Mouse (Mus musculus): ENCODE measurements around the gene Akap7. TPM values are rescaled to one million over a fixed set of nuclear protein-coding genes. Genes with fewer than 3 reads are reported as not detected.

The Akap7 gene
- total RNA-seq, 2 experiments from 2014 or later: 58.5 to 65.0 TPM

DNA sequence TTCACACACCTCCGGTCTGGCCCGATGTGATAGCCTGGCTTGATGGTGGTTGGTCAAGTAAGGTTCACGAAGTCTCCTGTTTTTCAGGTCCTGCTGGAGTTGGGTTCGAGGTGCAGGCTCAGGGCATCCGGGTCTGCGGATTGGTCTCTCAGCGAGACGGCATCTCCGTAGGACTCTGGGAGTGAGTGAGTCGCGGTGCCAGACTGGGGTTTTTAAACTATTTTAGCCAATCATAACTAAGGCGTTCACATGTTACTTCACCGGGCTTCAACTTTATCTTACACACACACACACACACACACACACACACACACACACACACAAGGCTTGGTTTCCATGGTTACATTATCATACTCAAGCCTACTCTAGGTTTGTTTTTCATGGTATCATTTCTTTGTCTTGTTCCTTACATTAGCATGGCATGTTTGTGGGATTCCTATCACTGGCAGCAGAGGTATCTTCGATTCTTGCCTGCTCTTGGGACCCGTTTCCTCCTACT lies 8.6 kb downstream of the Akap7 start:
- intact Hi-C loops (cut with DNase I): loop anchor here (5.0 kb wide), 1 partner anchor 133 kb away; no protein-coding TSS in a partner anchor

GRCm38 (mm10) chr10:25298264-25298671 lies 9.4 kb downstream of the Akap7 start:
- intact Hi-C loops (cut with DNase I): loop anchor here (5.0 kb wide), 1 partner anchor 134 kb away; no protein-coding TSS in a partner anchor
- DNase-seq (ENCODE audit: low spot score in 2 of 2): no peak

More for the DNA sequence above, 8.6 kb downstream of the Akap7 start:
- DNase-seq (ENCODE audit: low spot score in 2 of 2): no peak

- intact Hi-C loops (cut with DNase I): loop anchor here (1.0 to 5.0 kb wide), 2 partner anchors 62 to 135 kb away; partner anchors contain the start of gene Epb41l2
- no peak for DNase-seq (ENCODE audit: low spot score in 2 of 2)
These were observed 9.9 kb downstream of the Akap7 start for GRCm38 (mm10) chr10:25297666-25298263.

GRCm38 (mm10) chr10:25296657-25297369 lies 10.9 kb downstream of the Akap7 start:
- intact Hi-C loops (cut with DNase I): loop anchor here (1.0 to 5.0 kb wide), 2 partner anchors 62 to 135 kb away; partner anchors contain the start of gene Epb41l2
- peak; percentile 84 to 87 for DNase-seq (ENCODE audit: low spot score in 2 of 2)

GRCm38 (mm10) chr10:25296286-25296656 lies 11.4 kb downstream of the Akap7 start:
- intact Hi-C loops (cut with DNase I): loop anchor here (5.0 kb wide), 1 partner anchor 136 kb away; no protein-coding TSS in a partner anchor
- no peak for DNase-seq (ENCODE audit: low spot score in 2 of 2)

DNA sequence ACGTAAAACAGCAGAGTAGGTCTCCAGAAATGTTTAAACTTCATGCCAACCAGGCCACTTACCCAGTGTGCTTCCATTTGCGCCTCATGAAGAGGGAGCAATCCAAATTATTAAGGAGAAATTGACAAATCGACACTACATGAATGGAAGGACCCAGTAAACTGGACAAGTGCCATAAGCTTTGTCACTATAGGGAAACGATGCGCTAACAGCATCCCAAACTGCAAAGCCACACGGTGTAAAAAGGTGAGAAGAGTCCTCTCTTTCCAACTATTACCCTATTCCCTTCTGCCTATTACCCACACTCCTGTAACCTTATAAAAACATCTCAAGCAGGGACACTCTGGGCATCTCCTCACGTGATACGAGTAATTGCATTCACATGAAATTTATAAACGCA lies 11.8 kb downstream of the Akap7 start:
- intact Hi-C loops (cut with DNase I): loop anchor here (5.0 kb wide), 1 partner anchor 136 kb away; no protein-coding TSS in a partner anchor
- no peak for DNase-seq (ENCODE audit: low spot score in 2 of 2)

- DNase-seq (ENCODE audit: low spot score in 2 of 2): no peak
- intact Hi-C loops (cut with DNase I): loop anchor here (5.0 kb wide), 1 partner anchor 137 kb away; no protein-coding TSS in a partner anchor
These were observed 12.7 kb downstream of the Akap7 start for GRCm38 (mm10) chr10:25294999-25295398.

- intact Hi-C loops (cut with DNase I): no loop called here
These were observed 13.9 kb downstream of the Akap7 start for GRCm38 (mm10) chr10:25293796-25294195.

DNA sequence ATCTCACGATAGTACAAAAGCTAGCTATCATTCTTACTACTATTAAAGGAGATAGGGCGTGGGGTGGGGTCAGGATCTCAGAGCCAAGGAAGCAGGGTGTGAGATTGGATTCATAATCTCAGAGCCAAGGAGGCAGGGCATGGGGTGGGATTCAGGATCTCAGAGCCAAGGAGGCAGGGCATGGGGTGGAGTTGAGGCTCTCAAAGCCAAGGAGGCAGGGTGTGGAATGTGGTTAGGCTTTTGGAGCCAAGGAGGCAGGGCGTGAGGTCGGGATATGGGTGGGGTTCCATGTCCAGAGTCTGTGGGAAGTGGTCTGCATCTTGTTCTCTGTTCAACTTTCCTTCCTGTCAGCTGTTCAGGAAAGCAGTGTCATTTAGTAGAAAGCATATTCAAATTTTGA lies 16.6 kb downstream of the Akap7 start:
- intact Hi-C loops (cut with DNase I): no loop called here
- DNase-seq (ENCODE audit: low spot score in 2 of 2): no peak

More at GRCm38 (mm10) chr10:25293796-25294195, 13.9 kb downstream of the Akap7 start:
- no peak for DNase-seq (ENCODE audit: low spot score in 2 of 2)

DNA sequence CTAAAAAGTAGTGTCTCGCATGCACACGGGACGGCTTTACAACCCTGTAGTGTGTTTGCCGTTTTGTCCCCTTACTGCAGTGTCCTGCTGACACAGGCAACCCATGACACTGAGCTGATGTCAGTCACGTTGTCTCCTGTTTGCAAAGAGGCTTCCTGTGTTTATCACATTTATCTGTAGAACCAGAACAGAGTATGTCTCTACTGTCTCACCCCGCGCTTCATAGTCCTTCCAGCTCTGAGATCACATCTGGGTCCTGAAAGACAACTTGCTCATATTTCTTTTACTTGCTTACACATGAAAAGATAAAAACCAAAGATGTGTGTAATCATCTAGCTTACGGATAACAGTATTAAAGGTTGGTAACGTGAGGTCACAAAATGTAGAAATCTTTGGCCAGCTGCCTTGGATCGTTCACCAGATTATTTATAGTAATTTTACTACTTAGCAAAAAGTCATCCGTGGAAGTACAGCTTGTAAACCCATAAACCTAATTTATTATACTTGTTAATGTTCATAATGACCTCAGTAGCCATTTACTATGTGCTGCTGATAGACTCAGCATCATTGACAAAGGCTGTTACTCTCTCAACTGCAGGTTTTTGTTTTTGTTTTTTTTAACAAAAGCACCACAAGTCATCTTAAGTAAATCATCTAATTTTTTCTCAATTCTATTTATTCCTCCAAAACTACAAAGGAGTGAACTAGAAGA lies 22.4 kb downstream of the Akap7 start:
- DNase-seq (ENCODE audit: low spot score in 2 of 2): no peak
- intact Hi-C loops (cut with DNase I): no loop called here

- no peak for DNase-seq (ENCODE audit: low spot score in 2 of 2)
- intact Hi-C loops (cut with DNase I): no loop called here
These were observed 23.1 kb downstream of the Akap7 start for GRCm38 (mm10) chr10:25284427-25285099.

- no peak for DNase-seq (ENCODE audit: low spot score in 2 of 2)
- intact Hi-C loops (cut with DNase I): no loop called here
These were observed 24.3 kb downstream of the Akap7 start for GRCm38 (mm10) chr10:25283397-25283796.

GRCm38 (mm10) chr10:25280141-25280540 lies 27.5 kb downstream of the Akap7 start:
- intact Hi-C loops (cut with DNase I): no loop called here
- no peak for DNase-seq (ENCODE audit: low spot score in 2 of 2)

GRCm38 (mm10) chr10:25279406-25279805 lies 28.3 kb downstream of the Akap7 start:
- DNase-seq (ENCODE audit: low spot score in 2 of 2): no peak
- intact Hi-C loops (cut with DNase I): no loop called here

- no peak for DNase-seq (ENCODE audit: low spot score in 2 of 2)
- intact Hi-C loops (cut with DNase I): no loop called here
These were observed 32.2 kb downstream of the Akap7 start for GRCm38 (mm10) chr10:25275492-25275891.

DNA sequence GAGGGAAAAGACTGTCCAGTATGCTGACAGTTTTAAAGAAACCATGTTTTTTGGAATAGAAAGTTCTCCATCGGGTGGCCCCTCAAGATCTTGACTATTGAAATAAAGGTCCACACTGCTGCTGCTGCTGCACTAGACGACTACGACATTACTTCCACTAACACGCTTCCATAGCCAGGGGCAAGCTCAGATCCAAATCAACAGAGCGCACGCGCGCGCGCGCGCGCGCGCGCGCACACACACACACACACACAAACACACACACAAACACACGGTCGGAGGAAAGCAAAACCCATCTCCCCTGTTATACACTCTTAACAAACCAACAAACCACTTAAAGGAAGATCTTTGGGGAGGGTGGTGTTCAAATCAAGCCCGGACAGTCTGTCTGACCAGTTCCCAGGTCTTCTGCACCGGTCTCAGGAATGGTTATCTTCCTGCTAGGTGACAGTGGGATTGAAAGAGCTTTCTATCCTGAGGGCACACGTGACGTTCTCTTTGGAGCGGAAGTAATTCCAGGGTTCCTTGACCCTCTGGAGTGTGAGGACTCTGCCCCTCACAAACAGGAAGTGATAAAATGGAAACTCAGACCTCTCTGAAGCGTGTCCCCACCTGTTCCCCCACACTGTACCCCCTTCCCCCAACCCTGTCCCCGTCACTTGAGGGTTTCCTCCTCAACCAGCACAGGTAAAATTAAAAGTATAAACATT lies 32.9 kb downstream of the Akap7 start:
- intact Hi-C loops (cut with DNase I): no loop called here
- DNase-seq (ENCODE audit: low spot score in 2 of 2): no peak

- intact Hi-C loops (cut with DNase I): no loop called here
- no peak for DNase-seq (ENCODE audit: low spot score in 2 of 2)
These were observed 33.9 kb downstream of the Akap7 start for GRCm38 (mm10) chr10:25273731-25274130.

DNA sequence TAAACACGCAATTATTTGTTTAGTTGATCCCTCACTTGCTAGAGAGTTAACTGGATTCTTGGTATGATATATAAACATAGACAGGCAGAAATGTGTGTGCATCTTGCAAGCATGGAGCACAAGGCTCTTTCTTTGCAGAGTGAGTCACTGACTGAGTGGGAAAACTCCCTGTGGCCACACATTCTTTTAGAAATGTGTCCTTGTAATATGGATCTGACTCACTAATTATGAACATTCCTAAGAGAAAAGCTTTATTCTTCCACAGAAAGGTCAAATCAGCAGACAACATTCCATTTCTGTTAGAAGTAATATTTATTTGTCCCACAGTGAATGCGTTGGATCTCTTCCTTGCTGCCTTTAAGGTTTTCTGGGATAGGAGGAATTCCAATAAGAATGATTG lies 35.9 kb downstream of the Akap7 start:
- no peak for DNase-seq (ENCODE audit: low spot score in 2 of 2)
- intact Hi-C loops (cut with DNase I): no loop called here

GRCm38 (mm10) chr10:25271207-25271606 lies 36.5 kb downstream of the Akap7 start:
- intact Hi-C loops (cut with DNase I): no loop called here
- no peak for DNase-seq (ENCODE audit: low spot score in 2 of 2)

All from left cerebral cortex, postnatal 36 days (tissue).